17 mouse cellular contexts compared by ENCODE assay signal in genomic region chr17:25597537-25597936, GRCm38 (mm10). TPM values are rescaled to one million over a fixed set of nuclear protein-coding genes. Genes with fewer than 3 reads are reported as not detected.
DNase-seq lines count a peak whose midpoint lies in the region; ATAC-seq and TF ChIP-seq lines count a peak whose summit lies in the region.
"Had no signal": no experiment of that assay in that cellular context is flagged by ENCODE, and none has a peak within 500 bp of the region (broad histone marks: within the 10 kb centered on the region; RNA-seq: fewer than 3 reads in every experiment).

No protein-coding gene starts in this region.

- peaks cover 4% of the 10 kb centered on the region; the same call in 1 of the 2 replicates for H3K36me3 ChIP-seq in hindbrain, embryonic 16.5 days (ENCODE audit: control insufficient read depth, insufficient read depth, low read length)
- no peaks in the 10 kb centered on the region; the same call in 1 of the 2 replicates for H3K36me3 ChIP-seq in hindbrain, embryonic 11.5 days (ENCODE audit: control insufficient read depth, insufficient read depth, low read length)
- no peaks in the 10 kb centered on the region for H3K36me3 ChIP-seq in hindbrain, postnatal 0 days (ENCODE audit: insufficient read depth, low read length)

- H3K9me3 ChIP-seq in hindbrain, embryonic 16.5 days (ENCODE audit: control insufficient read depth, low read length): no peaks in the 10 kb centered on the region
- no peaks in the 10 kb centered on the region for H3K9me3 ChIP-seq in hindbrain, embryonic 11.5 days (ENCODE audit: control insufficient read depth, low read length)
- H3K9me3 ChIP-seq in hindbrain, postnatal 0 days (ENCODE audit: low read length): no peaks in the 10 kb centered on the region
- H3K9me3 ChIP-seq: limb, embryonic 15.5 days; stomach, embryonic 15.5 days had no signal

- no peaks in the 10 kb centered on the region; the same call in 1 of the 2 replicates for H3K4me1 ChIP-seq in hindbrain, embryonic 16.5 days (ENCODE audit: control insufficient read depth, insufficient read depth, low read depth, low read length)
- H3K4me1 ChIP-seq in hindbrain, embryonic 11.5 days (replicated peaks; ENCODE audit: control insufficient read depth, insufficient read depth, low read length): no peaks in the 10 kb centered on the region
- no peaks in the 10 kb centered on the region for H3K4me1 ChIP-seq in hindbrain, postnatal 0 days (ENCODE audit: insufficient read depth, low read length)
- H3K4me1 ChIP-seq: stomach, embryonic 15.5 days had no signal

- H3K9ac ChIP-seq in hindbrain, embryonic 16.5 days (ENCODE audit: low read depth, low read length): no peak overlapping the region
- no peak overlapping the region for H3K9ac ChIP-seq in hindbrain, embryonic 11.5 days (ENCODE audit: low read depth, low read length)
- no peak overlapping the region for H3K9ac ChIP-seq in hindbrain, postnatal 0 days (replicated peaks; ENCODE audit: low read length)
- H3K9ac ChIP-seq: limb, embryonic 15.5 days; liver, postnatal 0 days; stomach, embryonic 15.5 days had no signal

- no peak overlapping the region for H3K27ac ChIP-seq in hindbrain, embryonic 16.5 days (ENCODE audit: low read depth, low read length)
- H3K27ac ChIP-seq in hindbrain, embryonic 11.5 days (ENCODE audit: low read depth, low read length): no peak overlapping the region
- no peak overlapping the region; the same call in 1 of the 2 replicates for H3K27ac ChIP-seq in hindbrain, postnatal 0 days
- H3K27ac ChIP-seq: limb, embryonic 15.5 days; stomach, embryonic 15.5 days had no signal

- no peaks in the 10 kb centered on the region for H3K27me3 ChIP-seq in hindbrain, embryonic 16.5 days (replicated peaks; ENCODE audit: control insufficient read depth, insufficient read depth, low read length)
- no peaks in the 10 kb centered on the region for H3K27me3 ChIP-seq in hindbrain, embryonic 11.5 days (ENCODE audit: control insufficient read depth, insufficient read depth, low read length)
- no peaks in the 10 kb centered on the region for H3K27me3 ChIP-seq in hindbrain, postnatal 0 days (ENCODE audit: insufficient read depth, low read length)
- H3K27me3 ChIP-seq: limb, embryonic 15.5 days; stomach, embryonic 15.5 days had no signal

- H3K4me3 ChIP-seq in hindbrain, embryonic 16.5 days (ENCODE audit: low read length): no peak overlapping the region
- no peak overlapping the region for H3K4me3 ChIP-seq in hindbrain, embryonic 11.5 days (ENCODE audit: low read depth, low read length)
- no peak overlapping the region for H3K4me3 ChIP-seq in hindbrain, postnatal 0 days (ENCODE audit: low read length)
- H3K4me3 ChIP-seq: limb, embryonic 15.5 days; stomach, embryonic 15.5 days had no signal

- H3K4me2 ChIP-seq in hindbrain, embryonic 16.5 days (ENCODE audit: low read length): no peak overlapping the region
- H3K4me2 ChIP-seq in hindbrain, embryonic 11.5 days (replicated peaks; ENCODE audit: low read depth, low read length): no peak overlapping the region
- no peak overlapping the region for H3K4me2 ChIP-seq in hindbrain, postnatal 0 days (ENCODE audit: low read depth, low read length)
- H3K4me2 ChIP-seq: limb, embryonic 15.5 days; stomach, embryonic 15.5 days had no signal

- WGBS in hindbrain, embryonic 16.5 days: 55% methylated on average over 3 of the region's 3 CpGs
- 56% methylated on average over 3 of the region's 3 CpGs for WGBS in hindbrain, embryonic 11.5 days
- 36% methylated on average over 3 of the region's 3 CpGs for WGBS in hindbrain, postnatal 0 days

- 0 out of 2 replicates have a peak, but pooled peaks have one; percentile 11 for ATAC-seq in hindbrain, embryonic 16.5 days
- ATAC-seq in hindbrain, embryonic 11.5 days (ENCODE audit: low FRiP score): no peak
- peak; percentile 50; the same call in 1 of the 2 replicates for ATAC-seq in hindbrain, postnatal 0 days
- ATAC-seq: liver, postnatal 0 days; midbrain, embryonic 16.5 days had no signal

- no peak for TF ChIP-seq CTCF in hindbrain, postnatal 0 days (IDR thresholded peaks at IDR 0.05; ENCODE audit: low read depth)

- DNase-seq in cerebellum, adult 9-10 months: peak; percentile 22
- no peak for DNase-seq in cerebellum, adult 11 months
- DNase-seq in hindbrain, embryonic 11.5 days (ENCODE audit: low spot score): no peak
- DNase-seq in MN1 (ENCODE audit: low spot score): peak; percentile 30
- DNase-seq in hindbrain, postnatal 0 days (ENCODE audit: low spot score): no peak
- no peak for DNase-seq in retina, postnatal 1 day
- no peak for DNase-seq in neural tube, embryonic 10.5 days (ENCODE audit: extremely low spot score, low spot score)
- DNase-seq: gastrocnemius, postnatal 25 days; kidney, adult 2 months; kidney, postnatal 14 days; liver, postnatal 0 days; lung, postnatal 36 days had no signal

RNA-seq across cellular contexts. Expression of gene Lmf1, which starts 18.7 kb away (rescaled TPM):
- 27.7 and 28.2 TPM in 2 replicates for polyA plus RNA-seq in hindbrain, embryonic 16.5 days (2015; fragmentation: Nextera tagmentation; extraction: Ambion mirVana)
- 23.1 and 26.9 TPM in 2 replicates for polyA plus RNA-seq in hindbrain, embryonic 11.5 days (2014; fragmentation: Nextera tagmentation; extraction: Ambion mirVana)
- total RNA-seq in hindbrain, postnatal 0 days (2014; rRNA removed): 38.1 and 45.1 TPM in 2 replicates
- 21.4 and 22.4 TPM in 2 replicates for polyA plus RNA-seq in hindbrain, postnatal 0 days (2015; fragmentation: Nextera tagmentation; extraction: Ambion mirVana)

RNA-seq across cellular contexts. Expression of gene Sox8, which starts 27.1 kb away (rescaled TPM):
- 24.2 and 25.1 TPM in 2 replicates for polyA plus RNA-seq in hindbrain, embryonic 16.5 days (2015; fragmentation: Nextera tagmentation; extraction: Ambion mirVana)
- polyA plus RNA-seq in hindbrain, embryonic 11.5 days (2014; fragmentation: Nextera tagmentation; extraction: Ambion mirVana): 7.1 TPM in 2 replicates
- total RNA-seq in hindbrain, postnatal 0 days (2014; rRNA removed): 52.1 and 54.5 TPM in 2 replicates
- polyA plus RNA-seq in hindbrain, postnatal 0 days (2015; fragmentation: Nextera tagmentation; extraction: Ambion mirVana): 28.9 and 31.5 TPM in 2 replicates
- total RNA-seq: MEL had no signal
- polyA plus RNA-seq: liver, postnatal 0 days had no signal

Comparison
In these comparisons a context has a peak if more than half of its experiments do, and no peak if none do; other contexts are left out.
1. DNase-seq: peak in cerebellum, adult 9-10 months (single experiment) and MN1 (single experiment); none in cerebellum, adult 11 months (single experiment), hindbrain, embryonic 11.5 days (single experiment), hindbrain, postnatal 0 days (single experiment), retina, postnatal 1 day (single experiment) and neural tube, embryonic 10.5 days (single experiment).